In the genomic region with DNA sequence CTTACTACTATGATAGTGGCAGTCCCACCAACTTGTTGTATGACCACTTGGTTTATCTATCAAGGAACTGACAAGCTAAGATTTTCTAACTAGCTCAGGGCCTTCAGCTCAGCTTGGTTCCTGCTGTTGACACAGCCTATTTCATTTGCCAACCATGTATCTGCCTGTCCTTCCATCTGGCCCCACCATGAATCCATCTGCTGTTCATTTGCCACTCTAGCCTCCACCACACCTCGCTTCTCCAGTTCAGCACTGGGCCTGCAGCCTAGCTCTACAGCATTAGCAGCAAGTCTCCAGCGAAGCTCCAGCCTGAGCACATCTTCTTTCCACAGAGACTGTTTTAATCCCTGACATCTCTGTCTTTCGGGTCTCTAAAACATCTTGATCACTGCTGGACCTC, we compare ENCODE assay signal across 27 mouse cellular contexts. TPM values are rescaled to one million over a fixed set of nuclear protein-coding genes. Genes with fewer than 3 reads are reported as not detected.
A peak's percentile ranks its signal among the peaks of the same experiment; 100 is the strongest.
DNase-seq lines count a peak whose midpoint lies in the region; ATAC-seq lines count a peak whose summit lies in the region.
"Had no signal": no experiment of that assay in that cellular context is flagged by ENCODE, and none has a peak within 500 bp of the region (broad histone marks: within the 10 kb centered on the region; RNA-seq: fewer than 3 reads in every experiment).

No protein-coding gene starts in this region.

- no peak for ATAC-seq in liver, embryonic 11.5 days (replicated peaks; ENCODE audit: low FRiP score)
- ATAC-seq: midbrain, embryonic 13.5 days had no signal

- no peaks in the 10 kb centered on the region for H3K27me3 ChIP-seq in liver, embryonic 11.5 days (replicated peaks; ENCODE audit: control insufficient read depth, insufficient read depth, low read length)
- H3K27me3 ChIP-seq: embryonic facial prominence, embryonic 13.5 days; forebrain, embryonic 12.5 days; heart, embryonic 13.5 days; hindbrain, embryonic 13.5 days; limb, embryonic 13.5 days; midbrain, embryonic 13.5 days; neural tube, embryonic 12.5 days; stomach, embryonic 15.5 days had no signal

- H3K9me3 ChIP-seq in liver, embryonic 11.5 days (ENCODE audit: control insufficient read depth, low read length) = no peaks in the 10 kb centered on the region
- H3K9me3 ChIP-seq: embryonic facial prominence, embryonic 13.5 days; forebrain, embryonic 12.5 days; heart, embryonic 13.5 days; hindbrain, embryonic 13.5 days; limb, embryonic 13.5 days; midbrain, embryonic 13.5 days; neural tube, embryonic 12.5 days; stomach, embryonic 15.5 days had no signal

- no peak overlapping the region for H3K27ac ChIP-seq in liver, embryonic 11.5 days (ENCODE audit: low read depth, low read length)
- H3K27ac ChIP-seq: embryonic facial prominence, embryonic 13.5 days; forebrain, embryonic 12.5 days; heart, adult 2 months; heart, embryonic 13.5 days; hindbrain, embryonic 13.5 days; limb, embryonic 13.5 days; liver, embryonic 13.5 days; midbrain, embryonic 13.5 days; neural tube, embryonic 12.5 days; stomach, embryonic 15.5 days had no signal

- intact Hi-C loops in left cerebral cortex, postnatal 25 days (cut with DNase I) = no loop called here

- H3K9ac ChIP-seq in liver, embryonic 11.5 days (ENCODE audit: low read depth, low read length) = no peak overlapping the region
- H3K9ac ChIP-seq: embryonic facial prominence, embryonic 13.5 days; forebrain, embryonic 12.5 days; heart, embryonic 13.5 days; hindbrain, embryonic 13.5 days; limb, embryonic 13.5 days; liver, embryonic 13.5 days; midbrain, embryonic 13.5 days; neural tube, embryonic 12.5 days; stomach, embryonic 15.5 days had no signal

- no peak overlapping the region for H3K4me3 ChIP-seq in liver, embryonic 11.5 days (ENCODE audit: low read depth, low read length)
- H3K4me3 ChIP-seq: embryonic facial prominence, embryonic 13.5 days; erythroblast, embryonic 14.5 days; forebrain, embryonic 12.5 days; heart, adult 2 months; heart, embryonic 13.5 days; hindbrain, embryonic 13.5 days; limb, embryonic 13.5 days; liver, embryonic 13.5 days; midbrain, embryonic 13.5 days; neural tube, embryonic 12.5 days; stomach, embryonic 15.5 days had no signal

- 76% methylated on average over 3 of the region's 3 CpGs for WGBS in liver, embryonic 11.5 days

- no peaks in the 10 kb centered on the region for H3K36me3 ChIP-seq in liver, embryonic 11.5 days (ENCODE audit: control insufficient read depth, insufficient read depth, low read length)
- H3K36me3 ChIP-seq: embryonic facial prominence, embryonic 13.5 days; forebrain, embryonic 12.5 days; heart, embryonic 13.5 days; hindbrain, embryonic 13.5 days; limb, embryonic 13.5 days; liver, embryonic 13.5 days; midbrain, embryonic 13.5 days; neural tube, embryonic 12.5 days; stomach, embryonic 15.5 days had no signal

- peak; percentile 93 for DNase-seq in brain, adult 2 months (ENCODE audit: low read depth, low spot score)
- DNase-seq in cerebellum, adult 11-12 months = peak; percentile 90
- DNase-seq in cerebellum, postnatal 10 days = peak; percentile 79 to 88
- DNase-seq in layer of hippocampus, adult 8-10 months (ENCODE audit: low spot score in 2 of 2) = peak; percentile 4 to 11
- DNase-seq in spleen, postnatal 14 days (ENCODE audit: low spot score in 2 of 2) = no peak
- no peak for DNase-seq in lung, postnatal 36 days
- no peak for DNase-seq in liver, embryonic 11.5 days (ENCODE audit: low spot score)
- no peak for DNase-seq in left cerebral cortex, postnatal 25 days (ENCODE audit: low spot score in 2 of 2)
- DNase-seq: gastrocnemius, postnatal 36 days; heart, adult 2 months; heart, postnatal 14 days; kidney, adult 18-20 months; liver, embryonic 13.5 days; lung, adult 2 months; lung, postnatal 14 days; retina, postnatal 1 day; right cerebral cortex, postnatal 25 days; thymus, postnatal 36 days had no signal

- H3K4me1 ChIP-seq in liver, embryonic 11.5 days (replicated peaks; ENCODE audit: control insufficient read depth, insufficient read depth, low read length) = no peaks in the 10 kb centered on the region
- H3K4me1 ChIP-seq: embryonic facial prominence, embryonic 13.5 days; forebrain, embryonic 12.5 days; heart, embryonic 13.5 days; hindbrain, embryonic 13.5 days; limb, embryonic 13.5 days; midbrain, embryonic 13.5 days; neural tube, embryonic 12.5 days; stomach, embryonic 15.5 days had no signal

- no peak overlapping the region for H3K4me2 ChIP-seq in liver, embryonic 11.5 days
- H3K4me2 ChIP-seq: embryonic facial prominence, embryonic 13.5 days; forebrain, embryonic 12.5 days; heart, embryonic 13.5 days; hindbrain, embryonic 13.5 days; limb, embryonic 13.5 days; liver, embryonic 13.5 days; midbrain, embryonic 13.5 days; neural tube, embryonic 12.5 days; stomach, embryonic 15.5 days had no signal

RNA-seq across cellular contexts. Expression of gene Immp2l, which starts 51.0 kb away (rescaled TPM):
- total RNA-seq in layer of hippocampus, adult 8-10 months (2022) = 1 to 10 TPM; 4.8 to 8.9 (median 5.4) TPM
- polyA plus RNA-seq in liver, embryonic 11.5 days (2014; fragmentation: Nextera tagmentation; extraction: Ambion mirVana) = 12.3 and 15.6 TPM in 2 replicates
- 1 to 10 TPM; 7.7 to 8.9 TPM for total RNA-seq in left cerebral cortex, postnatal 25 days (2021)

Comparison
In these comparisons a context has a peak if more than half of its experiments do, and no peak if none do; other contexts are left out.
1. DNase-seq: peak in brain, adult 2 months (single experiment), cerebellum, adult 11-12 months (single experiment), cerebellum, postnatal 10 days (2 of 2) and layer of hippocampus, adult 8-10 months (2 of 2); none in spleen, postnatal 14 days (0 of 2), lung, postnatal 36 days (single experiment), liver, embryonic 11.5 days (single experiment) and left cerebral cortex, postnatal 25 days (0 of 2).